Mouse (Mus musculus) CH12.LX (cell line): ENCODE measurements around the gene Eya4. TPM values are rescaled to one million over a fixed set of nuclear protein-coding genes. Genes with fewer than 3 reads are reported as not detected.

Source experiments
- DNase-seq: peaks from one replicate; pipeline ENCODE4 v3.0.0-alpha.2; 2013; ENCODE audit errors: extremely low read depth
- H3K27ac ChIP-seq: 2 replicates; pipeline ENCODE4 v1.5.1; 2012; ENCODE audit warnings: low read depth, mild to moderate bottlenecking, control low read depth, moderate library complexity; ENCODE audit not compliant: insufficient read depth
- H3K27me3 ChIP-seq: replicated peaks from 2 replicates; pipeline ENCODE3; 2012; ENCODE audit warnings: inconsistent platforms
- H3K36me3 ChIP-seq, 2 experiments: replicated peaks in 1 of 2; 2 replicates each; pipeline versions ENCODE3 to v1.6.1; 2012; ENCODE audit warnings: inconsistent platforms in 1 of 2, low read length in 1 of 2, mild to moderate bottlenecking in 1 of 2, mixed read lengths in 1 of 2, moderate library complexity in 1 of 2; ENCODE audit not compliant: control insufficient read depth in 1 of 2, insufficient read depth in 1 of 2
- H3K4me1 ChIP-seq, 2 experiments: 2 replicates each; pipeline ENCODE4 v1.6.1; 2012; ENCODE audit warnings: inconsistent platforms in 1 of 2, moderate library complexity in 1 of 2; ENCODE audit not compliant: insufficient read depth in 2 of 2, control insufficient read depth in 1 of 2
- H3K4me2 ChIP-seq: 2 replicates; pipeline ENCODE4 v1.6.1; 2012; ENCODE audit warnings: low read depth, mild to moderate bottlenecking, control low read depth; ENCODE audit not compliant: poor library complexity, insufficient read depth, severe bottlenecking
- H3K4me3 ChIP-seq, 3 experiments: fragments of 150-350 bp in 1 of 3; sonication (generic) in 1 of 3; replicated peaks in 1 of 3; 2 replicates each; pipeline versions ENCODE3 to v1.5.1; 2011 to 2012; ENCODE audit warnings: low read depth in 2 of 3, low read length in 2 of 3, mild to moderate bottlenecking in 2 of 3, moderate library complexity in 2 of 3, control low read depth in 1 of 3, improper control_type of control experiment in 1 of 3, inconsistent platforms in 1 of 3, mixed read lengths in 1 of 3; ENCODE audit not compliant: poor library complexity in 1 of 3
- H3K79me2 ChIP-seq: replicated peaks from 2 replicates; pipeline ENCODE4 v1.6.1; 2012; ENCODE audit warnings: mild to moderate bottlenecking, moderate library complexity; ENCODE audit not compliant: control insufficient read depth, poor library complexity, insufficient read depth, severe bottlenecking; ENCODE audit errors: extremely low read depth
- H3K9ac ChIP-seq: 2 replicates; pipeline ENCODE4 v1.6.1; 2012; ENCODE audit warnings: low read depth, mild to moderate bottlenecking, control low read depth, moderate library complexity; ENCODE audit not compliant: insufficient read depth
- H3K9me3 ChIP-seq: replicated peaks from 2 replicates; pipeline ENCODE3; 2012; ENCODE audit warnings: low read length, inconsistent platforms, mixed read lengths
- BHLHE40 ChIP-seq: IDR thresholded peaks from 2 replicates; pipeline ENCODE4 v1.6.1; 2011; ENCODE audit warnings: mild to moderate bottlenecking, low read depth, low read length, improper control_type of control experiment
- E2F4 ChIP-seq: IDR thresholded peaks from 2 replicates; pipeline ENCODE4 v1.6.1; 2011; ENCODE audit warnings: low read depth, low read length, improper control_type of control experiment; ENCODE audit not compliant: insufficient replicate concordance
- ELF1 ChIP-seq: IDR thresholded peaks from 2 replicates; pipeline ENCODE4 v1.6.1; 2014; ENCODE audit warnings: low read depth, mild to moderate bottlenecking, inconsistent platforms, low read length, improper control_type of control experiment
- GABPA ChIP-seq: IDR thresholded peaks from 2 replicates; pipeline ENCODE4 v1.6.1; 2012; ENCODE audit warnings: low read depth, low read length, improper control_type of control experiment, inconsistent platforms; ENCODE audit not compliant: insufficient replicate concordance
- IRF4 ChIP-seq: IDR thresholded peaks from 2 replicates; pipeline ENCODE4 v1.6.1; 2014; ENCODE audit warnings: low read depth, mild to moderate bottlenecking, inconsistent platforms, low read length, improper control_type of control experiment
- JUN ChIP-seq: IDR thresholded peaks from 2 replicates; pipeline ENCODE4 v1.6.1; 2011; ENCODE audit warnings: low read depth, mild to moderate bottlenecking, low read length, improper control_type of control experiment, moderate library complexity; ENCODE audit not compliant: insufficient read depth
- JUND ChIP-seq: conservative IDR thresholded peaks from 2 replicates; pipeline ENCODE4 v1.6.1; 2011; ENCODE audit warnings: low read depth, low read length, improper control_type of control experiment
- KAT2A ChIP-seq: IDR thresholded peaks from 2 replicates; pipeline ENCODE4 v1.6.1; 2012; ENCODE audit warnings: low read length, improper control_type of control experiment, inconsistent platforms; ENCODE audit not compliant: insufficient replicate concordance
- MAX ChIP-seq: IDR thresholded peaks from 2 replicates; pipeline ENCODE4 v1.6.1; 2011; ENCODE audit warnings: low read length, improper control_type of control experiment
- MAZ ChIP-seq: IDR thresholded peaks from 2 replicates; pipeline ENCODE4 v1.6.1; 2012; ENCODE audit warnings: low read depth, mild to moderate bottlenecking, inconsistent platforms, low read length, improper control_type of control experiment, moderate library complexity
- MEF2A ChIP-seq: IDR thresholded peaks from 2 replicates; pipeline ENCODE4 v1.6.1; 2014; ENCODE audit warnings: low read depth, mild to moderate bottlenecking, inconsistent platforms, low read length, improper control_type of control experiment, borderline replicate concordance
- MXI1 ChIP-seq: IDR thresholded peaks from 2 replicates; pipeline ENCODE4 v1.6.1; 2011; ENCODE audit warnings: mild to moderate bottlenecking, low read depth, low read length, improper control_type of control experiment
- NELFE ChIP-seq: IDR thresholded peaks from 2 replicates; pipeline ENCODE4 v1.6.1; 2011; ENCODE audit warnings: low read depth, low read length, improper control_type of control experiment
- NRF1 ChIP-seq: IDR thresholded peaks from 2 replicates; pipeline ENCODE4 v1.6.1; 2014; ENCODE audit warnings: low read depth, mild to moderate bottlenecking, inconsistent platforms, low read length, improper control_type of control experiment, moderate library complexity
- POLR2AphosphoS2 ChIP-seq: IDR thresholded peaks from 2 replicates; pipeline ENCODE4 v1.6.1; 2011; ENCODE audit warnings: low read depth, low read length, improper control_type of control experiment
- RAD21 ChIP-seq: IDR thresholded peaks from 2 replicates; pipeline ENCODE4 v1.6.1; 2011; ENCODE audit warnings: low read depth, mild to moderate bottlenecking, low read length, improper control_type of control experiment, moderate library complexity
- TBP ChIP-seq: conservative IDR thresholded peaks from 2 replicates; pipeline ENCODE4 v1.6.1; 2011; ENCODE audit warnings: low read depth, low read length, improper control_type of control experiment
- UBTF ChIP-seq: IDR thresholded peaks from 2 replicates; pipeline ENCODE4 v1.6.1; 2012; ENCODE audit warnings: low read depth, mild to moderate bottlenecking, inconsistent platforms, low read length, improper control_type of control experiment, moderate library complexity
- USF2 ChIP-seq: conservative IDR thresholded peaks from 2 replicates; pipeline ENCODE4 v1.6.1; 2011; ENCODE audit warnings: low read depth, low read length, improper control_type of control experiment
- dilution Hi-C: fragments of 300-500 bp; cut with MboI; formaldehyde crosslinking; loops from 2 replicates; pipeline ENCODE4 v1.14.3; 2020; ENCODE audit warnings: low sequenced_read_pairs; ENCODE audit not compliant: extremely low pct_unique_long_range_greater_than_20kb, extremely low pct_ligation_motif_present
- in situ Hi-C: fragments of 300-500 bp; cut with MboI; formaldehyde crosslinking; loops from 3 replicates; pipeline ENCODE4 v1.14.3; 2019; ENCODE audit warnings: low sequenced_read_pairs, low pct_ligation_motif_present, low pct_unique_long_range_greater_than_20kb, mixed read lengths
- polyA plus RNA-seq: library from polyadenylated mRNA; unstranded; fragments of >175 nt; gene quantifications from 2 replicates; pipeline ENCODE4 v1.2.1, GENCODE M21; 2012; ENCODE audit warnings: low read depth; ENCODE audit not compliant: insufficient read length
- total RNA-seq, 2 experiments: library from RNA; depleted of rRNA; stranded (reverse); fragments of 300-350 nt in 1 of 2; fragments of >200 nt in 1 of 2; gene quantifications; 2 replicates each; pipeline ENCODE4 v1.2.3; 2012 to 2014

Eya4 gene
- total and polyA plus RNA-seq, 3 experiments, result 0.05 to 0.10 TPM; not detected in 1

DNA sequence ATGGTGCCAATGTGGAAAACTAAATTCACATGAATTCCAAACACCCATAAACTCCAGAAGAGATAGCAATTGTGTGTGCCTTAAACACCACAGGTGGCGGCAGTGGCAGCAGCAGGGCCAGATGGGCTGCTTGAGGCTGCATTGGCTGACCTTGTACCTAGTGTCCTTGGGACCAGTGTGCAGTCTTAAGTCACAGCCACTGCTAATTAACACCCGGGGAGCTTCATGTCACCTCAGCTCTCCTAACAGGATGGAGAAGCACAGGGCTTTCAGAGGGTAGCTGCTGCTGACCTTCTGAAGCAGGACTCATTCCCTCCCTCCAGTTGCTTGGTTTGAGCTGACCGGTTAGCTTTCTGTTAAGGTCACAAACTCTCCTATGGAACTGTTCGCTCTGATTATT, 242.5 kb downstream of the Eya4 start:
- no peak for TF ChIP-seq E2F4
- TF ChIP-seq MXI1, result no peak
- no peak for TF ChIP-seq USF2
- no peak for TF ChIP-seq NRF1
- TF ChIP-seq KAT2A, result no peak
- TF ChIP-seq UBTF, result no peak
- no peak for TF ChIP-seq JUN
- TF ChIP-seq POLR2AphosphoS2, result no peak
- H3K79me2 ChIP-seq, result no peaks in the 10 kb centered on the region
- no peaks in the 10 kb centered on the region for H3K4me1 ChIP-seq
- no peak overlapping the region for H3K27ac ChIP-seq
- H3K27me3 ChIP-seq, result no peaks in the 10 kb centered on the region
- no peaks in the 10 kb centered on the region for H3K36me3 ChIP-seq
- no peaks in the 10 kb centered on the region for H3K9me3 ChIP-seq
- H3K4me2 ChIP-seq, result no peak overlapping the region
- H3K9ac ChIP-seq, result no peak overlapping the region
- in situ Hi-C loops, result no loop called here
- no peak for DNase-seq
- dilution Hi-C loops, result no loop called here
- no peak overlapping the region for H3K4me3 ChIP-seq

DNA sequence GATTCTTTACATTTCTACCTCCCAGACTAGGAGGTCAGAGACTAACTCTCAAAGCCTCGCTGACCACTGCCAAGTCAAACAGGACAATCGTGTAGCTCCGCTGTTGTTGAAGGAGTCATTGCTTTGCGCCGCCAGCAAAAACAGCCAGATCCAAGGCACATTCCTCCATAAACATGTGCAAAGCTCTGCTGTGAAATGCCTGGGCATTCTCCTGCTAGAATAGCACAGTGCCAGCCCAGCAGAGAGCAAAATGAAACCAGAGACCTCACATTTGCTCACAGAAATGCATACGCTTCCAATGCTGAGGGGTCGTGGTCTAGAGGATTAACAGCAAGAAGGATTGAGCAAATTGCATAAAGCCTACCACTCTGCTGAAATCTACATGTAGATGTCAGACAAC, 258.1 kb downstream of the Eya4 start:
- Histone ChIP-seq H3K4me1 (peaks cover 0 to 6% of the 10 kb centered on the region in 2 experiments; a peak in 2 of 4 replicates), H3K27ac (no peak overlapping the region), H3K27me3 (no peaks in the 10 kb centered on the region), H3K79me2 (no peaks in the 10 kb centered on the region), H3K4me2 (no peak overlapping the region), H3K9ac (no peak overlapping the region), H3K36me3 (no peaks in the 10 kb centered on the region), H3K4me3 (no peak overlapping the region), H3K9me3 (no peaks in the 10 kb centered on the region)
- dilution Hi-C loops, result no loop called here
- in situ Hi-C loops, result no loop called here
- DNase-seq, result no peak
- no peak for TF ChIP-seq NELFE
- no peak for TF ChIP-seq MAZ

- H3K4me2 ChIP-seq, result no peak overlapping the region
- in situ Hi-C loops (no loop called here), dilution Hi-C loops (no loop called here)
- no peak overlapping the region for H3K4me3 ChIP-seq
- no peaks in the 10 kb centered on the region for H3K27me3 ChIP-seq
- TF ChIP-seq BHLHE40, result no peak
- TF ChIP-seq MEF2A, result no peak
- no peak for TF ChIP-seq MAZ
- no peak for TF ChIP-seq MAX
- no peak for TF ChIP-seq TBP
- no peak for TF ChIP-seq JUN
- TF ChIP-seq IRF4, result no peak
- TF ChIP-seq JUND, result no peak
- no peak for TF ChIP-seq RAD21
- no peak for TF ChIP-seq GABPA
- TF ChIP-seq ELF1, result no peak
- H3K36me3 ChIP-seq, result no peaks in the 10 kb centered on the region
- no peaks in the 10 kb centered on the region for H3K79me2 ChIP-seq
- H3K9me3 ChIP-seq, result no peaks in the 10 kb centered on the region
- DNase-seq, result no peak
- no peak overlapping the region for H3K27ac ChIP-seq
- peaks cover 0 to 6% of the 10 kb centered on the region in 2 experiments; a peak in 2 of 4 replicates for H3K4me1 ChIP-seq
- H3K9ac ChIP-seq, result no peak overlapping the region
These were observed 259.0 kb downstream of the Eya4 start for GRCm38 (mm10) chr10:23091552-23091951.
